26 mouse cellular contexts compared by ENCODE assay signal in the genomic region with DNA sequence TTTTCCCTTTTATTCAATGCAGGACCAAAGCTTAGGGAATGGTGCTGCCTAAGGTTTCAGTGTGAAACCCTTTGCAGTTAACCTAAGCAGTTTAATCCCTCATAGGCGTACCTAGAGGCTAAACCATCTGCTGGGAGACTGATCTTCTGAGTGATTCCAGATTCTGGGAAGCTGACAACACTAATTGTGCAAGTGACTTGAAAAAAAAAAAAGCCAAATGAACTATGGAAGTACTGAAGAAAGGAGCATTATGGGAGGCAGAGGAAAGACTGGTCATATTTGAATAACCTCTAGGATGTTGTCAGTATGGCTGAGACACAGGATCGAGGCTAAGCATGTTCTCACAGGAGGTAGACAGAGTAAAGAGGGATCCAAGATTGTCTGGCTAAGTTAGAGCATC.
"Had no signal": no experiment of that assay in that cellular context is flagged by ENCODE, and none has a peak within 500 bp of the region (broad histone marks: within the 10 kb centered on the region; RNA-seq: fewer than 3 reads in every experiment).

No protein-coding gene starts in this region.

- H3K27me3 ChIP-seq: embryonic facial prominence, embryonic 12.5 days; embryonic facial prominence, embryonic 13.5 days; embryonic facial prominence, embryonic 15.5 days; forebrain, embryonic 12.5 days; forebrain, embryonic 13.5 days; forebrain, embryonic 15.5 days had no signal

- H3K9ac ChIP-seq: embryonic facial prominence, embryonic 12.5 days; embryonic facial prominence, embryonic 13.5 days; embryonic facial prominence, embryonic 15.5 days; forebrain, embryonic 12.5 days; forebrain, embryonic 13.5 days; forebrain, embryonic 15.5 days; forebrain, postnatal 0 days had no signal

- H3K4me2 ChIP-seq: embryonic facial prominence, embryonic 12.5 days; embryonic facial prominence, embryonic 13.5 days; embryonic facial prominence, embryonic 15.5 days; forebrain, embryonic 12.5 days; forebrain, embryonic 13.5 days; forebrain, embryonic 15.5 days had no signal

- H3K4me3 ChIP-seq: embryonic facial prominence, embryonic 10.5 days; embryonic facial prominence, embryonic 12.5 days; embryonic facial prominence, embryonic 13.5 days; embryonic facial prominence, embryonic 15.5 days; erythroblast, embryonic 14.5 days; forebrain, embryonic 10.5 days; forebrain, embryonic 12.5 days; forebrain, embryonic 13.5 days; forebrain, embryonic 15.5 days; gastrocnemius, adult 2 months had no signal

- ATAC-seq: forebrain, embryonic 13.5 days; forebrain, embryonic 14.5 days; forebrain, embryonic 15.5 days; forebrain, embryonic 16.5 days; forebrain, postnatal 0 days had no signal

- DNase-seq: cerebellum, adult 2 months; cerebellum, adult 8-10 months; cerebellum, adult 9-10 months; cerebellum, adult 9-11 months; cerebellum, postnatal 10 days; cerebellum, postnatal 14 days; cerebellum, postnatal 25 days; cerebellum, postnatal 36 days; embryo, embryonic 11 days; forebrain, postnatal 0 days; gastrocnemius, adult 2 months; gastrocnemius, postnatal 10 days; gastrocnemius, postnatal 14 days; gastrocnemius, postnatal 25 days; gastrocnemius, postnatal 36 days had no signal

- H3K9me3 ChIP-seq: embryonic facial prominence, embryonic 10.5 days; embryonic facial prominence, embryonic 12.5 days; embryonic facial prominence, embryonic 13.5 days; embryonic facial prominence, embryonic 15.5 days; forebrain, embryonic 10.5 days; forebrain, embryonic 12.5 days; forebrain, embryonic 13.5 days; forebrain, embryonic 15.5 days had no signal

- H3K27ac ChIP-seq: embryonic facial prominence, embryonic 10.5 days; embryonic facial prominence, embryonic 12.5 days; embryonic facial prominence, embryonic 13.5 days; embryonic facial prominence, embryonic 15.5 days; forebrain, embryonic 10.5 days; forebrain, embryonic 12.5 days; forebrain, embryonic 13.5 days; forebrain, embryonic 15.5 days; gastrocnemius, adult 2 months had no signal

- H3K4me1 ChIP-seq: embryonic facial prominence, embryonic 10.5 days; embryonic facial prominence, embryonic 12.5 days; embryonic facial prominence, embryonic 13.5 days; embryonic facial prominence, embryonic 15.5 days; forebrain, embryonic 10.5 days; forebrain, embryonic 12.5 days; forebrain, embryonic 13.5 days; forebrain, embryonic 15.5 days had no signal

- H3K36me3 ChIP-seq: embryonic facial prominence, embryonic 10.5 days; embryonic facial prominence, embryonic 12.5 days; embryonic facial prominence, embryonic 13.5 days; embryonic facial prominence, embryonic 15.5 days; forebrain, embryonic 10.5 days; forebrain, embryonic 12.5 days; forebrain, embryonic 15.5 days had no signal
